Mouse (Mus musculus): ENCODE data around the gene Ehbp1. TPM values are rescaled to one million over a fixed set of nuclear protein-coding genes. Genes with fewer than 3 reads are reported as not detected.

Gene Ehbp1
- polyA plus RNA-seq, 1 experiment = 29.1 TPM

DNA sequence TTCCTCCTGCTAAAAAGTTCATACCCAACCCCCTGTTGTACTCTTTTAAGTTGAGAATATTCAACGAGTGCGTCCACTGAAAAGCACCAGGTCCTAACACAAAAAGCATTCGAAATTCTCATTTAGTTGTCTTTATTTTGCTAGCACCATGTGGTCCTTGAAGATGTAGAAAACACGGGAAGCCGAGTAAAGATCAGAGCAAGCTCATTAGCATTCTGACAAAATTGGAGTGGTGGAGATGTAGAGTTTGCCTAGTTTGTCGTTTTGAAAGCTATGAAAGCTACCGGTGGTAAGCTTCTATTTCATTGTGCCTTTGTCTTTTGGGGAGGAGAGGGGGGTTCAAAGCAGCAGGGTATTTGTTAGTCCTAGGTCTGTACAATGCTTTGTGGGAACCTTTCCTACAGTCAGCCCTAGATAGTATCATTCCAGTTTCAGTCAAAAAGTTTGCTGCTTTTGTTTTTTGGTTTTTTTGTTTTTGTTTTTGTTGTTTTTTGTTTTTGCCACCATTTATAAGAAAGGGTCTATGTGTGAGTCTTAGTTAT, 307.5 kb downstream of the Ehbp1 start:
- no peaks in the 10 kb centered on the region for H3K36me3 ChIP-seq (ENCODE audit: control insufficient read depth, insufficient read depth, low read length, poor library complexity, severe bottlenecking)
- no peaks in the 10 kb centered on the region for H3K4me1 ChIP-seq (ENCODE audit: control insufficient read depth, insufficient read depth, low read length)
- no peaks in the 10 kb centered on the region for H3K27me3 ChIP-seq (ENCODE audit: control insufficient read depth, insufficient read depth, low read length, poor library complexity, severe bottlenecking)
- no peak overlapping the region for H3K27ac ChIP-seq (ENCODE audit: insufficient read depth, low read length)
- no peak overlapping the region for H3K4me3 ChIP-seq (ENCODE audit: low read depth, low read length)
- H3K9me3 ChIP-seq (replicated peaks; ENCODE audit: control insufficient read depth, insufficient read depth, low read length, poor library complexity, severe bottlenecking) = no peaks in the 10 kb centered on the region
- no peak overlapping the region for H3K9ac ChIP-seq (ENCODE audit: low read depth, poor library complexity, severe bottlenecking)
- TF ChIP-seq POLR2A (IDR thresholded peaks at IDR 0.05; ENCODE audit: insufficient read depth, low read length) (no peak), CTCF (IDR thresholded peaks at IDR 0.05; ENCODE audit: low read depth, low read length) (no peak), EP300 (IDR thresholded peaks at IDR 0.05; ENCODE audit: insufficient read depth, low read depth, low read length) (no peak)

DNA sequence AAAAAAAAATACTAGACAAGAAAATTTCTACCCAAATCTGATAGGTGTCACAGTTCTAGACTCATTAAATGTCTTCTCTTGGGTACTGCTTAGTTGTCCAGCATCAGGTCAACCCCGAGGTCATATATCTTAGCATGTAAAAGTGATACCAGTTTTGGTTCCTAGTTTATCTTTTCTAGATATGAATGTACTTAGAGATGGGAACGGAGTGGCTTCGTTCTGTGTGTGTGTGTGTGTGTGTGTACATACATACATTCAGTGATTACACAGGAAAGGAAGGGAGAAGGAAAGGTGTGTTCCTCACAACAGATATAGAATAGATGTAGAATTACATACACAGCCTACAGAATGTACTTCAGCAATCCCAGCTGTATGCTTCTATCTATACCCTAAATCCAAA, 308.5 kb downstream of the Ehbp1 start:
- H3K36me3 ChIP-seq (ENCODE audit: control insufficient read depth, insufficient read depth, low read length, poor library complexity, severe bottlenecking) = no peaks in the 10 kb centered on the region
- no peak overlapping the region for H3K4me3 ChIP-seq (ENCODE audit: low read depth, low read length)
- no peaks in the 10 kb centered on the region for H3K4me1 ChIP-seq (ENCODE audit: control insufficient read depth, insufficient read depth, low read length)
- TF ChIP-seq CTCF (IDR thresholded peaks at IDR 0.05; ENCODE audit: low read depth, low read length) = no peak
- no peak for TF ChIP-seq EP300 (IDR thresholded peaks at IDR 0.05; ENCODE audit: insufficient read depth, low read depth, low read length)
- TF ChIP-seq POLR2A (IDR thresholded peaks at IDR 0.05; ENCODE audit: insufficient read depth, low read length) = no peak
- H3K9ac ChIP-seq (ENCODE audit: low read depth, poor library complexity, severe bottlenecking) = no peak overlapping the region
- H3K9me3 ChIP-seq (replicated peaks; ENCODE audit: control insufficient read depth, insufficient read depth, low read length, poor library complexity, severe bottlenecking) = no peaks in the 10 kb centered on the region
- no peaks in the 10 kb centered on the region for H3K27me3 ChIP-seq (ENCODE audit: control insufficient read depth, insufficient read depth, low read length, poor library complexity, severe bottlenecking)
- H3K27ac ChIP-seq (ENCODE audit: insufficient read depth, low read length) = no peak overlapping the region

DNA sequence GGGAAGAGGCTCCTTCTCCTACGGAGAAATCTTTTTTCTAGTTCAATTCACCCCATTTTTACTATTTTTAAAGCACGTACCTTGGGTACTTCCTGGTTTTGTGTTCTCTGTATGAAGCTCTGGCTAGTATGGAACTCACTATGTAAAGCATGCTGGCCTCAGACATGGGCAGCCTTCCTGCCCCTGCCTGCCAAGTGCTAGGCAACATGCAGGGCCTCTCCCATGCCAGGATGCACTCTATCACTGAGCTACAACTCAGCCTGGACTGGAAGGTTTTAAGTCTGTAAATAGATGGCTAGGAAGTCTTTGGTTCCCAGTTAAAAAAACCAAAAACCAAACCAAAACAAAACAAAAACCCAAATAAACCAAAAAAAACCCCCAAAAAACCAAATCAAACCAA, 321.5 kb downstream of the Ehbp1 start:
- H3K9me3 ChIP-seq (replicated peaks; ENCODE audit: control insufficient read depth, insufficient read depth, low read length, poor library complexity, severe bottlenecking) = no peaks in the 10 kb centered on the region
- no peaks in the 10 kb centered on the region for H3K36me3 ChIP-seq (ENCODE audit: control insufficient read depth, insufficient read depth, low read length, poor library complexity, severe bottlenecking)
- no peak overlapping the region for H3K9ac ChIP-seq (ENCODE audit: low read depth, poor library complexity, severe bottlenecking)
- TF ChIP-seq POLR2A (IDR thresholded peaks at IDR 0.05; ENCODE audit: insufficient read depth, low read length) = no peak
- TF ChIP-seq EP300 (IDR thresholded peaks at IDR 0.05; ENCODE audit: insufficient read depth, low read depth, low read length) = no peak
- no peak for TF ChIP-seq CTCF (IDR thresholded peaks at IDR 0.05; ENCODE audit: low read depth, low read length)
- H3K27ac ChIP-seq (ENCODE audit: insufficient read depth, low read length) = no peak overlapping the region
- H3K27me3 ChIP-seq (ENCODE audit: control insufficient read depth, insufficient read depth, low read length, poor library complexity, severe bottlenecking) = no peaks in the 10 kb centered on the region
- no peak overlapping the region for H3K4me3 ChIP-seq (ENCODE audit: low read depth, low read length)
- no peaks in the 10 kb centered on the region for H3K4me1 ChIP-seq (ENCODE audit: control insufficient read depth, insufficient read depth, low read length)

DNA sequence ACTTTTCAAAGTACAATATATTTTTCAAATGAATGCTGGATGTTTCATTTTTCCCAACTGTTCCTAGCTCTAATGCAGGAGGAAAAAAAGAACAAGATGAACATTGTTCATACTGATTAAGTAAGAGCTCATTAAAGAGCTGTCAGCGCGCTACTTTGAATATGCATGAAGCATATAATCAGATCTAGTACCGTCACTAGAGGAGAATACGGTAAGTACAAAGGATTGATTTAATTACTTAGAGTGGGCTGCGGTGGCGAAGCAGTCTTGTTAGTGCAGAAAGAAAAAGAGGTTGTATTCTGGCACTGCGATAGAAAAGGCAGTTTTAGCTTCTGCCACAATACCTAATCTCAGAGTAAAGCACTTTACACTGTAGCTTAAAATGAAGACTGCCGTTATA, 324.6 kb downstream of the Ehbp1 start:
- TF ChIP-seq EP300 (IDR thresholded peaks at IDR 0.05; ENCODE audit: insufficient read depth, low read depth, low read length) (no peak), CTCF (IDR thresholded peaks at IDR 0.05; ENCODE audit: low read depth, low read length) (no peak), POLR2A (IDR thresholded peaks at IDR 0.05; ENCODE audit: insufficient read depth, low read length) (no peak)
- H3K4me1 ChIP-seq (ENCODE audit: control insufficient read depth, insufficient read depth, low read length) = no peaks in the 10 kb centered on the region
- H3K9me3 ChIP-seq (replicated peaks; ENCODE audit: control insufficient read depth, insufficient read depth, low read length, poor library complexity, severe bottlenecking) = no peaks in the 10 kb centered on the region
- H3K27me3 ChIP-seq (ENCODE audit: control insufficient read depth, insufficient read depth, low read length, poor library complexity, severe bottlenecking) = no peaks in the 10 kb centered on the region
- H3K36me3 ChIP-seq (ENCODE audit: control insufficient read depth, insufficient read depth, low read length, poor library complexity, severe bottlenecking) = no peaks in the 10 kb centered on the region
- no peak overlapping the region for H3K9ac ChIP-seq (ENCODE audit: low read depth, poor library complexity, severe bottlenecking)
- no peak overlapping the region for H3K27ac ChIP-seq (ENCODE audit: insufficient read depth, low read length)
- no peak overlapping the region for H3K4me3 ChIP-seq (ENCODE audit: low read depth, low read length)

DNA sequence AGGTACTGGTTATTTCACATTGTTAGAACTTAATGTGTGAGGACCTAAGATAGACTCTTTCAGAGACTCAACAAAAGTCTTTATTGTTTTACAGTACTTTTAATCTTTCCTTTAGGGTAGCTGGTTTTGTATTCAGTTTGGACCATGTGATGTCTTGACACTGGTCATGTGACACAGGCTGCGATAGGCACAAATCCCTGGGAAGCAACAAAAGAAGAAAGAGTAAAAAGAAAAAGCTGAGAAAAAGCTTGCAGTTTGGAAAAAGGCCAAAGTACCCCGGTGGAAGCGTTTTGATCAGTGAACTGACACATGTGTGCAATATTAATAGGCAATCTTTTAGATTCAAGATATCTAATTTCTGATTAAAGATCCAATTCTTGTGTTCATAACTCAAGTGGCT, 325.8 kb downstream of the Ehbp1 start:
- Histone ChIP-seq H3K9ac (ENCODE audit: low read depth, poor library complexity, severe bottlenecking) (no peak overlapping the region), H3K9me3 (replicated peaks; ENCODE audit: control insufficient read depth, insufficient read depth, low read length, poor library complexity, severe bottlenecking) (no peaks in the 10 kb centered on the region), H3K27me3 (ENCODE audit: control insufficient read depth, insufficient read depth, low read length, poor library complexity, severe bottlenecking) (no peaks in the 10 kb centered on the region), H3K27ac (ENCODE audit: insufficient read depth, low read length) (no peak overlapping the region), H3K4me3 (ENCODE audit: low read depth, low read length) (no peak overlapping the region), H3K36me3 (ENCODE audit: control insufficient read depth, insufficient read depth, low read length, poor library complexity, severe bottlenecking) (no peaks in the 10 kb centered on the region), H3K4me1 (ENCODE audit: control insufficient read depth, insufficient read depth, low read length) (no peaks in the 10 kb centered on the region)
- no peak for TF ChIP-seq POLR2A (IDR thresholded peaks at IDR 0.05; ENCODE audit: insufficient read depth, low read length)
- no peak for TF ChIP-seq CTCF (IDR thresholded peaks at IDR 0.05; ENCODE audit: low read depth, low read length)
- TF ChIP-seq EP300 (IDR thresholded peaks at IDR 0.05; ENCODE audit: insufficient read depth, low read depth, low read length) = no peak

DNA sequence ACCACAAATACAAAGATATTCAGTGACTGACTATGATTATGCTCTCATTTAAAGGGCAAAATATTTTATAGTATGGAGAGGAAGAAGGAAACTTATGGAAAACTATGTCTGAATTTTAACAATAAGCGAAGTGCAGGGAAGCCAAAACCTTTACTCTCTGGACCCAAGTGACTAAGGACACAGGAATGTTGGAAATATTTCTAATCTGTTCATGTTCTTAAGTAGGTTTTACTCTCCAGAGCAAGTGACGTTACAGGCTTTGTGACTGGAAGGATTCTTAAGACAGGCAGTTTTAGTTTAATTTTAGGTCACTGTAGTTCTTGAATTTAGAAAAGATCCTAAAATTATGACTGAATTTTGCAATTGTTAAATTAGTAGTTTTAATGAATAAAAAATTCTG, 333.3 kb downstream of the Ehbp1 start:
- no peak overlapping the region for H3K9ac ChIP-seq (ENCODE audit: low read depth, poor library complexity, severe bottlenecking)
- H3K36me3 ChIP-seq (ENCODE audit: control insufficient read depth, insufficient read depth, low read length, poor library complexity, severe bottlenecking) = no peaks in the 10 kb centered on the region
- H3K27me3 ChIP-seq (ENCODE audit: control insufficient read depth, insufficient read depth, low read length, poor library complexity, severe bottlenecking) = peaks cover 18% of the 10 kb centered on the region
- H3K4me1 ChIP-seq (ENCODE audit: control insufficient read depth, insufficient read depth, low read length) = no peaks in the 10 kb centered on the region
- TF ChIP-seq CTCF (IDR thresholded peaks at IDR 0.05; ENCODE audit: low read depth, low read length) (no peak), POLR2A (IDR thresholded peaks at IDR 0.05; ENCODE audit: insufficient read depth, low read length) (no peak)
- no peak overlapping the region for H3K4me3 ChIP-seq (ENCODE audit: low read depth, low read length)
- H3K9me3 ChIP-seq (replicated peaks; ENCODE audit: control insufficient read depth, insufficient read depth, low read length, poor library complexity, severe bottlenecking) = peaks cover 8% of the 10 kb centered on the region
- no peak overlapping the region for H3K27ac ChIP-seq (ENCODE audit: insufficient read depth, low read length)
